Mouse (Mus musculus) splenic B cell, adult 2 months (primary cell): Measurements from ENCODE around the gene Tmem126a.

ENCODE experiments used
- DNase-seq: peaks from one replicate; pipeline ENCODE4 v3.0.0-alpha.2; 2011; ENCODE audit warnings: low read depth, low spot score
- H3K27me3 ChIP-seq: 2 replicates; pipeline ENCODE4 v1.6.1; 2012; ENCODE audit warnings: mild to moderate bottlenecking, low read length, moderate library complexity, mixed read lengths; ENCODE audit not compliant: control insufficient read depth, poor library complexity, insufficient read depth, severe bottlenecking
- H3K36me3 ChIP-seq: 2 replicates; pipeline ENCODE4 v1.6.1; 2012; ENCODE audit warnings: mild to moderate bottlenecking, low read length, moderate library complexity, mixed read lengths; ENCODE audit not compliant: control insufficient read depth, poor library complexity, insufficient read depth, severe bottlenecking

Tmem126a gene

DNA sequence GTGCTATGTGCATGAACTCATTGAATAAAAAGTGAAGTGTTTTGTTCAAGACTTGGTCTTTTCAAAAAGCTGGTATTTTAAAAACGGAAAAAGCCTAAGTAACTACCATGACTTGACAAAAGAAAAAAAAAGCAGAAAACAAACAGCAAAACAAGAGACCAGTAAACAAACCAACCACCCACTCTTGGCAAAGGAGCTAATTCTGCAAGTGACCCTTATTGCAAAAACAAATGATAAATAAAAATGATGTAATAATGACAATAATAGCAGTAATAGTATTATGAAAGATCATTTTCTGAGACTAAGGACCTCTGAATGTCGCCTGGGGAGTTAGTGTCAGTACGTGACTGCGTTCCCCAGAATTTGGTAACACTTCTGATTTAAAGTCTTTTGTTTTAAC lies 15.0 kb downstream of the Tmem126a start:
- DNase-seq = peak; percentile 12
- no peaks in the 10 kb centered on the region for H3K27me3 ChIP-seq
- H3K36me3 ChIP-seq = peaks cover 1% of the 10 kb centered on the region; the same call in 1 of the 2 replicates

GRCm38 (mm10) chr7:90440044-90440443 lies 17.0 kb downstream of the Tmem126a start:
- Histone ChIP-seq H3K36me3 (peaks cover 1% of the 10 kb centered on the region; the same call in 1 of the 2 replicates), H3K27me3 (no peaks in the 10 kb centered on the region)
- DNase-seq = no peak

- Histone ChIP-seq H3K27me3 (no peaks in the 10 kb centered on the region), H3K36me3 (no peaks in the 10 kb centered on the region)
- DNase-seq = no peak
Measured at GRCm38 (mm10) chr7:90432221-90432620, 24.8 kb downstream of the Tmem126a start.

DNA sequence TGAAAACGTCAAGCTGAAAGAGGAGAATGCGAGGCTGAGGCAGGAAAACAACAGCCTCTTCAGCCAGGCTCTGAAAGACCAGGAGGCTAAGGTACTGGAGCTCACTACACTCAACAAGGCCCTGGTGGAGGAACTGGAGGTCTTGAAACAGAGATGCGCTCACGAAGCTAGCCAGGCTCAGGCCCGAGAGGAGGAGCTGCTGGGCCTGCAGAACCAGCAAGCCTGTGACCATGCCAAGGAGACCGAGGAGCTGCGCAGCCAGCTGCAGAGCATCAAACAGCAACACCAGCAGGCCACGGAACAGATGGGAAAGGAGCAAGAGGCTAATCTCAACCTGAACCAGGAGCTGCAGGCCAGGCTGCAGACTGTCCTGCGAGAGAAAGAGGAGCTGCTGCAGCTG lies 30.0 kb downstream of the Tmem126a start:
- Histone ChIP-seq H3K27me3 (no peaks in the 10 kb centered on the region), H3K36me3 (no peaks in the 10 kb centered on the region)
- DNase-seq = no peak

DNA sequence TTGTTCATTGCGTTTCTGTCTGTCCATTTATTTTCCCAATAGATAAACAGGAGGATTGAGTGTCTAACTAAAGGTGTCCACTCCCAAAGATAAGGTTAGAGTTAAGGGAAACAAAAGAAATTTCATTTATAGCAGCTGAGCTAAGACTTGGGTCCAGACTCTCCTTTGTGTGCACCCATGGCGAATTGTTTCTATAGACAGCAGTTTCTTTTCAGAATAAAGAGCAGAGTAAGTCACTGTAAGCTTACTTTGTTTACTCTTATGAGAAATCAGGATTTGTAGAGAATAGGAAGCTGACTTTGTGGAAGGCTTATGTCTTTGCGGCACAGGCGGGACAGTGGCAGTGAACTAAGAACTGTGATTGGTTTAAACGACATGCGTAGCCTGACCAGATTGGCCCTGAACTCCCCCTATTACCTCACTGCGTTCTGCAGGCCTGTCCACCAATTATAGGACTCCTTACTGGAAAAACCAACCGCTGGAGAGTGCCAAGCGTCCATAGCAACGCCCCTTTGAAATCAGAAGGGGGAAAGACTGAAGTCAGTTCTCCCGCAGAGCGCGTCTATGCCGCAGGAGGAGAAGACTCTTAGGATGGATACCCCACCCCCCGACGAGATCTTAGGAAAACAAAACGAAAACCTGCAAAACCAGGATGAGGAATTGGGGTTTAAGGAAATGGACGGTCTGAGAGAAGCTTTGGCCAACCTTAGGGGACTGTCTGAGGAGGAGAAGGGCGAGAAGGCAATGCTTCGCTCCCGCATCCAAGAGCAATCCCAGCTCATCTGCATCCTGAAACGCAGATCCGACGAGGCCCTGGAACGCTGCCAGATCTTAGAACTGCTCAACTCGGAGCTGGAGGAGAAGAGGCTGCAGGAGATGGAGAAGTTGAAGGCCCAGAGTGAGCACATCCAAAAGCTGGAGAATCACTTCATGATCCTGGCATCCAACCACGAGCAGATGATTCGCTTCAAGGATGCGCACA lies 30.7 kb downstream of the Tmem126a start, which contains the start of gene Ccdc89:
Ccdc89 (plus strand) TSS at position 558 of the 982 bp plus-strand sequence.
- peak; percentile 61 for DNase-seq
- Histone ChIP-seq H3K36me3 (no peaks in the 10 kb centered on the region), H3K27me3 (no peaks in the 10 kb centered on the region)

DNA sequence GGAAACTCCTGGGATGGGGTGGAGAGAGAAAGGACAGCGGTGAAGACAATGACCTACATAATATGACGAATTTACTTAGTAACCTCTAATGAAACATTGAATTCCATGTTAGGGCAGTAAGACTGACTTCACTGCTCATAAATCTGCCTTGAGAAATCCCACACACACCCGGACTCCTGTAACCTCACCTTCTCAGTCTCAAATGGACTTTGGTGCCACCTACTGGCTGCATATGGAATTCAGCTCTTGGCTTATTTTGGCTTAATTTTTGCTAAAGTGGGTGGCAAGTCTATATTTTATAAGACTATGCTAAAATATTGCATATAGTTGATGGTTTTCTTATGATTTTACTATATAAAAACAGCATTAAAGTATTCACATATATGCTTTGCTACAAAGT lies 47.1 kb downstream of the Tmem126a start:
- DNase-seq = peak; percentile 79
- H3K27me3 ChIP-seq = no peaks in the 10 kb centered on the region
- no peaks in the 10 kb centered on the region for H3K36me3 ChIP-seq
